Mouse (Mus musculus): ENCODE measurements around the gene Creb3l1.

- TF ChIP-seq POLR2A (IDR thresholded peaks at IDR 0.05; ENCODE audit: borderline replicate concordance, extremely low read depth, low read depth, low read length) (no peak), CTCF (IDR thresholded peaks at IDR 0.05; ENCODE audit: insufficient read depth, low read length) (no peak)
Measured at GRCm38 (mm10) chr2:92052754-92053153, 28.5 kb upstream of the Creb3l1 start.
